Mouse (Mus musculus) ES-E14 (cell line): Measurements from ENCODE around the gene Prpf40b. TPM values are rescaled to one million over a fixed set of nuclear protein-coding genes. Genes with fewer than 3 reads are reported as not detected.

Source experiments
- DNase-seq: peaks from one replicate; pipeline ENCODE4 v3.0.0-alpha.2; 2013; ENCODE audit warnings: low read depth, low spot score
- H3K27ac ChIP-seq: 2 replicates; pipeline ENCODE4 v1.5.1; 2012; ENCODE audit warnings: low read depth, mild to moderate bottlenecking, low read length, moderate library complexity, mixed read lengths; ENCODE audit not compliant: poor library complexity, insufficient read depth, severe bottlenecking
- H3K36me3 ChIP-seq: 2 replicates; pipeline ENCODE4 v1.6.1; 2012; ENCODE audit warnings: mild to moderate bottlenecking, low read length, moderate library complexity, mixed read lengths; ENCODE audit not compliant: control insufficient read depth, poor library complexity, insufficient read depth, severe bottlenecking
- H3K4me1 ChIP-seq, 2 experiments: fragments of 150-350 bp in 1 of 2; sonication (generic) in 1 of 2; 2 replicates each; pipeline ENCODE4 v1.6.1; 2012; ENCODE audit warnings: low read length in 2 of 2, mild to moderate bottlenecking in 1 of 2, mixed read lengths in 1 of 2; ENCODE audit not compliant: control insufficient read depth in 2 of 2, insufficient read depth in 2 of 2, poor library complexity in 1 of 2
- H3K4me3 ChIP-seq, 2 experiments: fragments of 150-350 bp in 1 of 2; sonication (generic) in 1 of 2; 2 replicates each; pipeline ENCODE4 v1.5.1; 2012; ENCODE audit warnings: low read length in 2 of 2, low read depth in 1 of 2, mild to moderate bottlenecking in 1 of 2, mixed read lengths in 1 of 2; ENCODE audit not compliant: insufficient read depth in 1 of 2, poor library complexity in 1 of 2, severe bottlenecking in 1 of 2
- H3K9ac ChIP-seq: 2 replicates; pipeline ENCODE4 v1.6.1; 2012; ENCODE audit warnings: low read depth, mild to moderate bottlenecking, low read length, mixed read lengths; ENCODE audit not compliant: poor library complexity, insufficient read depth, severe bottlenecking
- H3K9me3 ChIP-seq: fragments of 150-350 bp; sonication (generic); 2 replicates; pipeline ENCODE4 v1.6.1; 2012; ENCODE audit warnings: low read depth, mild to moderate bottlenecking, low read length; ENCODE audit not compliant: control insufficient read depth, insufficient read depth
- CHD2 ChIP-seq: IDR thresholded peaks from 2 replicates; pipeline ENCODE4 v1.6.1; 2014; ENCODE audit warnings: mild to moderate bottlenecking, low read depth, low read length, inconsistent platforms
- HCFC1 ChIP-seq: IDR thresholded peaks from 2 replicates; pipeline ENCODE4 v1.6.1; 2012; ENCODE audit warnings: low read length, inconsistent platforms, borderline replicate concordance; ENCODE audit not compliant: insufficient read depth
- MAFK ChIP-seq: IDR thresholded peaks from 2 replicates; pipeline ENCODE4 v1.6.1; 2014; ENCODE audit warnings: mild to moderate bottlenecking, low read depth, low read length, inconsistent platforms; ENCODE audit not compliant: insufficient read depth
- ZC3H11A ChIP-seq: IDR thresholded peaks from 2 replicates; pipeline ENCODE4 v1.6.1; 2012; ENCODE audit warnings: low read depth, mild to moderate bottlenecking, inconsistent platforms, low read length, borderline replicate concordance
- ZNF384 ChIP-seq: IDR thresholded peaks from 2 replicates; pipeline ENCODE4 v1.6.1; 2012; ENCODE audit warnings: low read depth, low read length, inconsistent platforms
- in situ Hi-C, 2 experiments: fragments of 600-800 bp; cut with MboI; formaldehyde crosslinking; loops; one replicate each; pipeline ENCODE4 v1.15.1; 2025; ENCODE audit warnings: low sequenced_read_pairs in 2 of 2, inconsistent platforms in 1 of 2; ENCODE audit not compliant: unreplicated experiment in 2 of 2
- total RNA-seq: library from RNA; depleted of rRNA; stranded (reverse); fragments of 300-350 nt; gene quantifications from 2 replicates; pipeline ENCODE4 v1.2.3, GENCODE M21; 2012

Gene Prpf40b
- total RNA-seq, 1 experiment: 42.4 TPM

DNA sequence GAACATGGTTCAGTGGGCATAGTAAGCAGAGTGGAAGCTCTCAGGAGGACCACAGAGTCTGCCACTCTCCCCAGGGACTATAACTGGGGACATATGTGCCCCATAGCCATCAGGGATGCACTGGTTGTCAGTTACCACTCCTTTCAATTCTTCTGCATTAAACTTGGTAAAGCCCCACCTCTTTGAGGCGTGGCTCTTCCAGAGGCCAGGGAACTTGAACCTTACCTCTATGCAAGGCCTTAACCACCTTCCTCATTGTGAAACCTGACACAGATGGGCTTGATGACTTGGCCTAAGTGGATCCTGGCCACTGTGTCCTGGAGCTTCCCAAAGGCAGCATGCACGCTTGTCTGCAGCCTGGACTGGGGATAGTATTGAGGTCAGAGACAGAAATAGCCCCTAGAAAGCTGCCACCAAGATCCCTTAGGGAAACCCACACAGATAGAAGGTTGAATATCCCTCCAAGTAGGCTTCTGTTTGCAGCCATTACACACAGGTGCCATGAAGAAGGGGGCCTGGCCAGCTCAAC lies 40.3 kb upstream of the Prpf40b start:
- no peak for DNase-seq
- Histone ChIP-seq H3K36me3 (peaks cover 3% of the 10 kb centered on the region), H3K27ac (no peak overlapping the region), H3K9ac (no peak overlapping the region), H3K4me1 (peaks cover 10 to 35% of the 10 kb centered on the region in 2 experiments), H3K9me3 (no peaks in the 10 kb centered on the region), H3K4me3 (no peak overlapping the region)
- in situ Hi-C loops: no loop called here
- TF ChIP-seq MAFK: no peak
- TF ChIP-seq ZNF384: no peak
- TF ChIP-seq ZC3H11A: no peak
- no peak for TF ChIP-seq HCFC1
- no peak for TF ChIP-seq CHD2

DNA sequence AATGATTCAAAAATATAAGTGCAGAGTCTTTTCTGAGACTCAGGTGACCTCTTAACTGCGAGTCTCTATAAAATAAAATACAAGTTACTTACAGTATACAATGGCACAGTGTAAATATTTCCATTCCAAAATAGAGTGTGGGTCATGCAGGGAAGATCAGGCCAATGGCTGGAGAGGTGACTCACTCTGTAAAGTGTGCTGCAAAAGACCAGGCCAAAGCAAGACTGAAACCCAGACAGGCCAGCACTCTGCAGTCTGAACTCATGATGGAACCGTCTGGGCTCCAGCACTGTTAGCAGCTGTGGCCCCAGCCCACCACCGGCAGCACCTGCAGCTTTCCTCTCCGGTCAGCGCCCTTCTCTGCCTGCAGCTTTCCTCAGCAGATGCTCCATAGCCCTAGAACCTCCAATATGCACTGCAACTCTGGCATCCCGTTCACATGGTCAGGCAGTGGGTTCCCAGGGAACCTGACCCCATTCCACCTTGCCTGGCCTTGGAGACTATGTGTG lies 39.6 kb upstream of the Prpf40b start:
- no peak for DNase-seq
- Histone ChIP-seq H3K9me3 (no peaks in the 10 kb centered on the region), H3K27ac (no peak overlapping the region), H3K4me3 (no peak overlapping the region), H3K4me1 (peaks cover 12 to 30% of the 10 kb centered on the region in 2 experiments), H3K36me3 (no peaks in the 10 kb centered on the region; the same call in 1 of the 2 replicates), H3K9ac (no peak overlapping the region)
- TF ChIP-seq ZC3H11A: no peak
- TF ChIP-seq HCFC1: no peak
- no peak for TF ChIP-seq MAFK
- no peak for TF ChIP-seq CHD2
- TF ChIP-seq ZNF384: no peak
- in situ Hi-C loops: no loop called here

DNA sequence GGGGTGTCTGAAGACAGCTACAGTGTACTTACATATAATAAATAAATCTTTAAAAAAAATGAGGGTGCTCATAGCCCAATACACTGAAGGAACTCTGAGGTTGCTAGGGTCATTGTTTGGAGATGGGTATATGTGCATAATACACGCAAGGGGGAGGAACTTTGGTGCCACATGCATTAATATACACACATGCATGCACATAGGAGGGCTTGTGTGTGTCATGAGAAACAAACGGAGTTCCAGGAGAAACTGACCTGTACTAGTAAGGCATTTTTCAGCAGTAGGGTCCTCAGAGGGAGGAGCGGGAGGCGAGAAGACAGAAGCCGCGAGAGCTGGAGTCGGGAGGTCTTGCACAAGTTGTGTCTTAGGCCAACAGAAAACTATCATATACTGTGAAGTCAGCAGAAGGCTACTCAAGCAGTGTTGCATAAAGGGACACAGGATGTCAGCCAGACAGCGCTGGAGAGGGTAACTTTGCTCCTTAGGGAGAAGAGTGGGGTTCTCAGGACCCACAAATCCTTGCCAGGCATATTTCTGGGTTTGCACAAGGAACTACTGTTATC lies 35.6 kb upstream of the Prpf40b start:
- no peak overlapping the region for H3K27ac ChIP-seq
- TF ChIP-seq MAFK: no peak
- no peak for TF ChIP-seq CHD2
- no peak for TF ChIP-seq ZNF384
- no peak for TF ChIP-seq ZC3H11A
- no peak for TF ChIP-seq HCFC1
- no peaks in the 10 kb centered on the region; the same call in 1 of the 2 replicates for H3K36me3 ChIP-seq
- in situ Hi-C loops: no loop called here
- H3K9ac ChIP-seq: no peak overlapping the region
- H3K4me1 ChIP-seq: peaks cover 19 to 24% of the 10 kb centered on the region in 2 experiments
- no peak for DNase-seq
- H3K4me3 ChIP-seq: peak overlapping the region in 1 of 2 experiments; percentile 35; a peak in 2 of 4 replicates
- H3K9me3 ChIP-seq: no peaks in the 10 kb centered on the region

DNA sequence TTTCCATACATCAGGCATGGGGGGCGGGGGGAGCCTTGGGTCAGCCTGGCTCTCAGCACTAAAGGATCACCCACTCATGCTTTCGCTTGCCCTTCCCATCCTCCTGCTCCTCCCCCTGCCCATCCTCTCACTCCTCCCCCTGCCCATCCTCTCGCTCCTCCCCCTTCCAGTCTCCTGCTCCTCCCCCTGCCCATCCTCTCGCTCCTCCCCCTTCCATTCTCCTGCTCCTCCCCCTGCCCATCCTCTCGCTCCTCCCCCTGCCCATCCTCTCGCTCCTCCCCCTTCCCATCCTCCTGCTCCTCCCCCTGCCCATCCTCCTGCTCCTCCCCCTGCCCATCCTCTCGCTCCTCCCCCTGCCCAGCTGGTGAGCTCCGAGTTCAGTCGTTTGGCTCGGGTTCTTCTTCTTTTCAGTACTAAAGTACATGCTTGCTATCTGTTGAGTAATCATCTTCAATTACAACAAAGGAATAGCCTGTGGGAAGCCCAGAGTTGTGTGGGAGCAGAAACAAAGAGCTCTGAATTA lies 35.1 kb upstream of the Prpf40b start:
- TF ChIP-seq ZNF384 (no peak), HCFC1 (no peak)
- Histone ChIP-seq H3K4me3 (peak overlapping the region; percentile 46 to 48; a peak in 3 of 4 replicates), H3K9me3 (no peaks in the 10 kb centered on the region), H3K36me3 (no peaks in the 10 kb centered on the region; the same call in 1 of the 2 replicates), H3K9ac (peak overlapping the region; percentile 64; the same call in 1 of the 2 replicates), H3K27ac (peak overlapping the region; percentile 45; the same call in 1 of the 2 replicates), H3K4me1 (peaks cover 14 to 22% of the 10 kb centered on the region in 2 experiments; a peak in 3 of 4 replicates)
- DNase-seq: peak; percentile 77
- in situ Hi-C loops: no loop called here

DNA sequence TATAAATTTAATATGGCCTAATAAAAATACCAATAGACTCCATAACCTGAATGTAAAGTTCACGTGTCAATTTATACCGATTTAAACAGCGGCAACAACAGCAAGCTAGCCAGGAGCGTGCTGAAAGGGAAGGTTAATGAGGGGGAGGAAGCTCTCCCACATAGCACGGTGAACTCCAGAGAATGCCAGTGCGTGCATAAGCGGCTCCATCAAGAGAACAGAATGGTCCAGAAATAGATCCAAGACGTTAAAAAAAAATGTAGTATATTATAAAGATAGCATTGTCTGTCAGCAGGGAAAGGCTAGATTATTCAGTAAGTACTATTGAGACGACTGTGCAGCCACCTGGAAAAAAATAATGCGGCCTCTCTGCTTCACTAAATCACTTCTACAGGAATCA lies 32.2 kb upstream of the Prpf40b start:
- peaks cover 17 to 19% of the 10 kb centered on the region in 2 experiments; a peak in 3 of 4 replicates for H3K4me1 ChIP-seq
- no peak for DNase-seq
- no peak overlapping the region for H3K4me3 ChIP-seq
- H3K27ac ChIP-seq: no peak overlapping the region
- no peaks in the 10 kb centered on the region for H3K36me3 ChIP-seq
- TF ChIP-seq ZC3H11A (no peak), CHD2 (no peak), HCFC1 (no peak), ZNF384 (no peak), MAFK (no peak)
- in situ Hi-C loops: no loop called here
- H3K9ac ChIP-seq: no peak overlapping the region
- no peaks in the 10 kb centered on the region for H3K9me3 ChIP-seq
